Mouse (Mus musculus): ENCODE results near the gene Dlst. TPM values are rescaled to one million over a fixed set of nuclear protein-coding genes. Genes with fewer than 3 reads are reported as not detected.
A peak's percentile ranks its signal among the peaks of the same experiment; 100 is the strongest.

Gene Dlst
- polyA plus RNA-seq, 1 experiment from 2014 or later = 77.5 TPM

- H3K4me3 ChIP-seq (ENCODE audit: low read depth, low read length) = no peak overlapping the region
- no peak overlapping the region for H3K9ac ChIP-seq (ENCODE audit: low read length)
- H3K4me1 ChIP-seq (ENCODE audit: control insufficient read depth, insufficient read depth, low read length) = no peaks in the 10 kb centered on the region
- 89% methylated on average over 9 of the region's 9 CpGs for WGBS
- no peak overlapping the region for H3K4me2 ChIP-seq (ENCODE audit: low read length)
- no peak overlapping the region for H3K27ac ChIP-seq (ENCODE audit: low read depth, low read length)
- H3K9me3 ChIP-seq (replicated peaks; ENCODE audit: control insufficient read depth, low read length) = no peaks in the 10 kb centered on the region
- no peaks in the 10 kb centered on the region for H3K27me3 ChIP-seq (replicated peaks; ENCODE audit: control insufficient read depth, insufficient read depth, low read length)
- no peak for ATAC-seq
- DNase-seq (ENCODE audit: low spot score) = no peak
- no peaks in the 10 kb centered on the region; the same call in 1 of the 2 replicates for H3K36me3 ChIP-seq (ENCODE audit: control insufficient read depth, insufficient read depth, low read length)
Observed at GRCm38 (mm10) chr12:85166631-85167030, 56.0 kb downstream of the Dlst start.

- H3K27ac ChIP-seq (ENCODE audit: low read depth, low read length) = no peak overlapping the region
- no peaks in the 10 kb centered on the region for H3K4me1 ChIP-seq (ENCODE audit: control insufficient read depth, insufficient read depth, low read length)
- DNase-seq (ENCODE audit: low spot score) (peak; percentile 82), ATAC-seq (peak; percentile 84)
- peak overlapping the region; percentile 26; the same call in 1 of the 2 replicates for H3K4me2 ChIP-seq (ENCODE audit: low read length)
- no peaks in the 10 kb centered on the region for H3K9me3 ChIP-seq (replicated peaks; ENCODE audit: control insufficient read depth, low read length)
- H3K27me3 ChIP-seq (replicated peaks; ENCODE audit: control insufficient read depth, insufficient read depth, low read length) = no peaks in the 10 kb centered on the region
- 0 out of 2 replicates have a peak overlapping the region, but pooled peaks have one; percentile 26 for H3K9ac ChIP-seq (ENCODE audit: low read length)
- H3K36me3 ChIP-seq (ENCODE audit: control insufficient read depth, insufficient read depth, low read length) = no peaks in the 10 kb centered on the region; the same call in 1 of the 2 replicates
- 23% methylated on average over 27 of the region's 27 CpGs for WGBS
- H3K4me3 ChIP-seq (ENCODE audit: low read depth, low read length) = no peak overlapping the region
Observed at GRCm38 (mm10) chr12:85169117-85169858, 58.7 kb downstream of the Dlst start.

GRCm38 (mm10) chr12:85169877-85170276, 59.2 kb downstream of the Dlst start:
- no peak overlapping the region for H3K27ac ChIP-seq (ENCODE audit: low read depth, low read length)
- no peak overlapping the region for H3K4me3 ChIP-seq (ENCODE audit: low read depth, low read length)
- no peaks in the 10 kb centered on the region for H3K9me3 ChIP-seq (replicated peaks; ENCODE audit: control insufficient read depth, low read length)
- H3K4me1 ChIP-seq (ENCODE audit: control insufficient read depth, insufficient read depth, low read length) = no peaks in the 10 kb centered on the region; the same call in 1 of the 2 replicates
- H3K27me3 ChIP-seq (replicated peaks; ENCODE audit: control insufficient read depth, insufficient read depth, low read length) = no peaks in the 10 kb centered on the region
- H3K36me3 ChIP-seq (ENCODE audit: control insufficient read depth, insufficient read depth, low read length) = no peaks in the 10 kb centered on the region; the same call in 1 of the 2 replicates
- WGBS = 56% methylated on average over 3 of the region's 3 CpGs
- DNase-seq (ENCODE audit: low spot score) (no peak), ATAC-seq (peak; percentile 49; the same call in 1 of the 2 replicates)
- no peak overlapping the region for H3K9ac ChIP-seq (ENCODE audit: low read length)
- no peak overlapping the region for H3K4me2 ChIP-seq (ENCODE audit: low read length)

GRCm38 (mm10) chr12:85170284-85170947, 59.8 kb downstream of the Dlst start:
- H3K4me2 ChIP-seq (ENCODE audit: low read length) = no peak overlapping the region
- WGBS = 82% methylated on average over 11 of the region's 11 CpGs
- no peak overlapping the region for H3K9ac ChIP-seq (ENCODE audit: low read length)
- no peak for ATAC-seq
- H3K27ac ChIP-seq (ENCODE audit: low read depth, low read length) = no peak overlapping the region
- H3K36me3 ChIP-seq (ENCODE audit: control insufficient read depth, insufficient read depth, low read length) = no peaks in the 10 kb centered on the region; the same call in 1 of the 2 replicates
- no peaks in the 10 kb centered on the region for H3K27me3 ChIP-seq (replicated peaks; ENCODE audit: control insufficient read depth, insufficient read depth, low read length)
- no peak overlapping the region for H3K4me3 ChIP-seq (ENCODE audit: low read depth, low read length)
- DNase-seq (ENCODE audit: low spot score) = no peak
- no peaks in the 10 kb centered on the region for H3K9me3 ChIP-seq (replicated peaks; ENCODE audit: control insufficient read depth, low read length)
- peaks cover 5% of the 10 kb centered on the region for H3K4me1 ChIP-seq (ENCODE audit: control insufficient read depth, insufficient read depth, low read length)

GRCm38 (mm10) chr12:85170948-85171307, 60.3 kb downstream of the Dlst start:
- no peaks in the 10 kb centered on the region for H3K27me3 ChIP-seq (replicated peaks; ENCODE audit: control insufficient read depth, insufficient read depth, low read length)
- H3K27ac ChIP-seq (ENCODE audit: low read depth, low read length) = no peak overlapping the region
- DNase-seq (ENCODE audit: low spot score) (no peak), ATAC-seq (no peak)
- H3K4me3 ChIP-seq (ENCODE audit: low read depth, low read length) = no peak overlapping the region
- H3K36me3 ChIP-seq (ENCODE audit: control insufficient read depth, insufficient read depth, low read length) = no peaks in the 10 kb centered on the region; the same call in 1 of the 2 replicates
- H3K9me3 ChIP-seq (replicated peaks; ENCODE audit: control insufficient read depth, low read length) = no peaks in the 10 kb centered on the region
- no peak overlapping the region for H3K4me2 ChIP-seq (ENCODE audit: low read length)
- peaks cover 10% of the 10 kb centered on the region for H3K4me1 ChIP-seq (ENCODE audit: control insufficient read depth, insufficient read depth, low read length)
- 83% methylated on average over 3 of the region's 3 CpGs for WGBS
- H3K9ac ChIP-seq (ENCODE audit: low read length) = no peak overlapping the region

- no peak for ATAC-seq
- WGBS = 46% methylated on average over 7 of the region's 7 CpGs
- Histone ChIP-seq H3K9me3 (replicated peaks; ENCODE audit: control insufficient read depth, low read length) (no peaks in the 10 kb centered on the region), H3K4me2 (ENCODE audit: low read length) (no peak overlapping the region), H3K4me1 (ENCODE audit: control insufficient read depth, insufficient read depth, low read length) (peaks cover 28% of the 10 kb centered on the region), H3K9ac (ENCODE audit: low read length) (no peak overlapping the region), H3K27me3 (replicated peaks; ENCODE audit: control insufficient read depth, insufficient read depth, low read length) (no peaks in the 10 kb centered on the region), H3K4me3 (ENCODE audit: low read depth, low read length) (no peak overlapping the region), H3K36me3 (ENCODE audit: control insufficient read depth, insufficient read depth, low read length) (no peaks in the 10 kb centered on the region; the same call in 1 of the 2 replicates), H3K27ac (ENCODE audit: low read depth, low read length) (no peak overlapping the region)
- peak; percentile 52 for DNase-seq (ENCODE audit: low spot score)
Observed at GRCm38 (mm10) chr12:85174016-85174415, 63.4 kb downstream of the Dlst start.

GRCm38 (mm10) chr12:85175087-85175675, 64.5 kb downstream of the Dlst start:
- ATAC-seq = peak; percentile 8; the same call in 1 of the 2 replicates

GRCm38 (mm10) chr12:85175926-85176845, 65.6 kb downstream of the Dlst start:
- Histone ChIP-seq H3K27me3 (replicated peaks; ENCODE audit: control insufficient read depth, insufficient read depth, low read length) (no peaks in the 10 kb centered on the region), H3K4me2 (ENCODE audit: low read length) (peak overlapping the region; percentile 58), H3K4me1 (ENCODE audit: control insufficient read depth, insufficient read depth, low read length) (peaks cover 28% of the 10 kb centered on the region), H3K4me3 (ENCODE audit: low read depth, low read length) (peak overlapping the region; percentile 29; the same call in 1 of the 2 replicates), H3K27ac (ENCODE audit: low read depth, low read length) (peak overlapping the region; percentile 67), H3K9ac (ENCODE audit: low read length) (peak overlapping the region; percentile 54), H3K36me3 (ENCODE audit: control insufficient read depth, insufficient read depth, low read length) (no peaks in the 10 kb centered on the region), H3K9me3 (replicated peaks; ENCODE audit: control insufficient read depth, low read length) (no peaks in the 10 kb centered on the region)
- peak; percentile 92 for ATAC-seq
- 13% methylated on average over 11 of the region's 11 CpGs for WGBS
- DNase-seq (ENCODE audit: low spot score) = peak; percentile 90

More at GRCm38 (mm10) chr12:85175087-85175675, 64.5 kb downstream of the Dlst start:
- H3K36me3 ChIP-seq (ENCODE audit: control insufficient read depth, insufficient read depth, low read length) = no peaks in the 10 kb centered on the region; the same call in 1 of the 2 replicates
- no peak for DNase-seq (ENCODE audit: low spot score)
- peak overlapping the region; percentile 58 for H3K4me2 ChIP-seq (ENCODE audit: low read length)
- H3K9me3 ChIP-seq (replicated peaks; ENCODE audit: control insufficient read depth, low read length) = no peaks in the 10 kb centered on the region
- H3K27me3 ChIP-seq (replicated peaks; ENCODE audit: control insufficient read depth, insufficient read depth, low read length) = no peaks in the 10 kb centered on the region
- peak overlapping the region; percentile 49 for H3K9ac ChIP-seq (ENCODE audit: low read length)
- H3K4me1 ChIP-seq (ENCODE audit: control insufficient read depth, insufficient read depth, low read length) = peaks cover 28% of the 10 kb centered on the region
- peak overlapping the region; percentile 29; the same call in 1 of the 2 replicates for H3K4me3 ChIP-seq (ENCODE audit: low read depth, low read length)
- 41% methylated on average over 16 of the region's 16 CpGs for WGBS
- peak overlapping the region; percentile 36; the same call in 1 of the 2 replicates for H3K27ac ChIP-seq (ENCODE audit: low read depth, low read length)
